Mouse (Mus musculus) lung, embryonic 16.5 days (tissue): ENCODE data around the gene Mylk4. TPM values are rescaled to one million over a fixed set of nuclear protein-coding genes. Genes with fewer than 3 reads are reported as not detected.
A peak's percentile ranks its signal among the peaks of the same experiment; 100 is the strongest.

ENCODE experiments used
- ATAC-seq: fragments of 200-750 bp; cut with Nextera tagmentation; 2 replicates; pipeline ENCODE4 v1.8.0; 2017; ENCODE audit warnings: low read depth, mild to moderate bottlenecking, moderate library complexity
- H3K27ac ChIP-seq: fragments of 300-500 bp; sonication (generic); 2 replicates; pipeline ENCODE4 v1.5.1; 2014; ENCODE audit warnings: mild to moderate bottlenecking, control low read depth, low read length
- H3K27me3 ChIP-seq: fragments of 300-500 bp; sonication (generic); 2 replicates; pipeline ENCODE4 v1.6.1; 2014; ENCODE audit warnings: low read depth, low read length, mixed read lengths; ENCODE audit not compliant: control insufficient read depth, insufficient read depth
- H3K36me3 ChIP-seq: fragments of 300-500 bp; sonication (generic); 2 replicates; pipeline ENCODE4 v1.6.1; 2014; ENCODE audit warnings: low read length; ENCODE audit not compliant: control insufficient read depth, insufficient read depth
- H3K4me1 ChIP-seq: fragments of 300-500 bp; sonication (generic); replicated peaks from 2 replicates; pipeline ENCODE4 v1.6.1; 2014; ENCODE audit warnings: low read length, mixed read lengths; ENCODE audit not compliant: control insufficient read depth, insufficient read depth
- H3K4me2 ChIP-seq: fragments of 300-500 bp; sonication (generic); 2 replicates; pipeline ENCODE4 v1.6.1; 2014; ENCODE audit warnings: low read depth, low read length, control low read depth
- H3K4me3 ChIP-seq: fragments of 300-500 bp; sonication (generic); 2 replicates; pipeline ENCODE4 v1.5.1; 2014; ENCODE audit warnings: mild to moderate bottlenecking, low read length, control low read depth
- H3K9ac ChIP-seq: fragments of 300-500 bp; sonication (generic); 2 replicates; pipeline ENCODE4 v1.6.1; 2014; ENCODE audit warnings: low read length, control low read depth
- H3K9me3 ChIP-seq: fragments of 300-500 bp; sonication (generic); 2 replicates; pipeline ENCODE4 v1.6.1; 2016; ENCODE audit warnings: low read length; ENCODE audit not compliant: control insufficient read depth
- WGBS: fragments of 180-500 bp; shearing (Covaris S2); extraction: QIAGEN DNeasy Blood & Tissue Kit; methylation state at CpG from one replicate; pipeline ENCODE4 v1.1.7; 2014; 5-methylcytosine and 5-hydroxymethylcytosine counted together
- polyA plus RNA-seq: library from polyadenylated mRNA; unstranded; fragments of >200 nt; fragmentation: Nextera tagmentation; extraction: Ambion mirVana; gene quantifications from 2 replicates; pipeline ENCODE4 v1.2.1, GENCODE M21; 2015

Mylk4 gene
- polyA plus RNA-seq, 1 experiment from 2014 or later: 0.26 TPM

- Histone ChIP-seq H3K27me3 (no peaks in the 10 kb centered on the region), H3K9me3 (no peaks in the 10 kb centered on the region), H3K4me3 (no peak overlapping the region), H3K9ac (no peak overlapping the region), H3K36me3 (no peaks in the 10 kb centered on the region), H3K27ac (no peak overlapping the region), H3K4me1 (no peaks in the 10 kb centered on the region), H3K4me2 (no peak overlapping the region)
- WGBS: 40% methylated on average over 7 of the region's 7 CpGs
- no peak for ATAC-seq
Observed at GRCm38 (mm10) chr13:32741161-32741560, 42.6 kb downstream of the Mylk4 start.

- no peak overlapping the region for H3K4me2 ChIP-seq
- H3K27me3 ChIP-seq: no peaks in the 10 kb centered on the region; the same call in 1 of the 2 replicates
- no peaks in the 10 kb centered on the region for H3K4me1 ChIP-seq
- ATAC-seq: no peak
- no peak overlapping the region for H3K4me3 ChIP-seq
- no peaks in the 10 kb centered on the region for H3K36me3 ChIP-seq
- H3K27ac ChIP-seq: no peak overlapping the region
- H3K9ac ChIP-seq: no peak overlapping the region
- H3K9me3 ChIP-seq: no peaks in the 10 kb centered on the region
Observed at GRCm38 (mm10) chr13:32731283-32731682, 52.5 kb downstream of the Mylk4 start.

- Histone ChIP-seq H3K9ac (no peak overlapping the region), H3K27ac (no peak overlapping the region), H3K4me2 (no peak overlapping the region), H3K9me3 (no peaks in the 10 kb centered on the region), H3K36me3 (no peaks in the 10 kb centered on the region), H3K4me1 (no peaks in the 10 kb centered on the region), H3K27me3 (no peaks in the 10 kb centered on the region), H3K4me3 (no peak overlapping the region)
- no peak for ATAC-seq
- 73% methylated on average over 5 of the region's 5 CpGs for WGBS
Observed at GRCm38 (mm10) chr13:32724606-32725005, 59.1 kb downstream of the Mylk4 start.

- H3K4me3 ChIP-seq: no peak overlapping the region
- H3K27ac ChIP-seq: no peak overlapping the region
- 82% methylated on average over 4 of the region's 4 CpGs for WGBS
- no peaks in the 10 kb centered on the region for H3K27me3 ChIP-seq
- H3K4me1 ChIP-seq: no peaks in the 10 kb centered on the region
- H3K4me2 ChIP-seq: no peak overlapping the region
- no peak overlapping the region for H3K9ac ChIP-seq
- no peaks in the 10 kb centered on the region for H3K36me3 ChIP-seq
- H3K9me3 ChIP-seq: no peaks in the 10 kb centered on the region
- ATAC-seq: no peak
Observed at GRCm38 (mm10) chr13:32721717-32722116, 62.0 kb downstream of the Mylk4 start.

GRCm38 (mm10) chr13:32719284-32719683, 64.5 kb downstream of the Mylk4 start:
- H3K27ac ChIP-seq: no peak overlapping the region
- no peak for ATAC-seq
- 45% methylated on average over 3 of the region's 3 CpGs for WGBS

GRCm38 (mm10) chr13:32717709-32718108, 66.0 kb downstream of the Mylk4 start:
- no peaks in the 10 kb centered on the region for H3K4me1 ChIP-seq
- no peaks in the 10 kb centered on the region for H3K27me3 ChIP-seq
- WGBS: 74% methylated on average over 5 of the region's 5 CpGs
- no peaks in the 10 kb centered on the region for H3K9me3 ChIP-seq
- H3K4me2 ChIP-seq: no peak overlapping the region
- H3K36me3 ChIP-seq: no peaks in the 10 kb centered on the region
- no peak overlapping the region for H3K27ac ChIP-seq
- no peak overlapping the region for H3K4me3 ChIP-seq
- H3K9ac ChIP-seq: no peak overlapping the region
- no peak for ATAC-seq

More at GRCm38 (mm10) chr13:32719284-32719683, 64.5 kb downstream of the Mylk4 start:
- H3K4me3 ChIP-seq: no peak overlapping the region
- H3K4me2 ChIP-seq: no peak overlapping the region
- H3K36me3 ChIP-seq: no peaks in the 10 kb centered on the region
- no peaks in the 10 kb centered on the region for H3K9me3 ChIP-seq
- no peaks in the 10 kb centered on the region for H3K4me1 ChIP-seq
- no peak overlapping the region for H3K9ac ChIP-seq
- no peaks in the 10 kb centered on the region for H3K27me3 ChIP-seq

- Histone ChIP-seq H3K4me1 (no peaks in the 10 kb centered on the region), H3K4me3 (no peak overlapping the region), H3K9ac (no peak overlapping the region), H3K9me3 (no peaks in the 10 kb centered on the region), H3K4me2 (no peak overlapping the region), H3K27me3 (no peaks in the 10 kb centered on the region), H3K36me3 (no peaks in the 10 kb centered on the region), H3K27ac (no peak overlapping the region)
- ATAC-seq: no peak
- WGBS: 79% methylated on average over 3 of the region's 3 CpGs
Observed at GRCm38 (mm10) chr13:32712568-32712967, 71.2 kb downstream of the Mylk4 start.

GRCm38 (mm10) chr13:32707894-32708293, 75.9 kb downstream of the Mylk4 start:
- H3K4me2 ChIP-seq: no peak overlapping the region
- peak; percentile 51 for ATAC-seq
- WGBS: 58% methylated on average over 2 of the region's 2 CpGs

GRCm38 (mm10) chr13:32706651-32707288, 77.0 kb downstream of the Mylk4 start:
- Histone ChIP-seq H3K27ac (no peak overlapping the region), H3K27me3 (no peaks in the 10 kb centered on the region), H3K9me3 (no peaks in the 10 kb centered on the region), H3K36me3 (no peaks in the 10 kb centered on the region), H3K4me3 (no peak overlapping the region), H3K9ac (no peak overlapping the region), H3K4me2 (no peak overlapping the region), H3K4me1 (peaks cover 4% of the 10 kb centered on the region; the same call in 1 of the 2 replicates)
- WGBS: 41% methylated on average over 10 of the region's 10 CpGs
- peak; percentile 47; the same call in 1 of the 2 replicates for ATAC-seq

More at GRCm38 (mm10) chr13:32707894-32708293, 75.9 kb downstream of the Mylk4 start:
- Histone ChIP-seq H3K9ac (no peak overlapping the region), H3K27ac (no peak overlapping the region), H3K36me3 (no peaks in the 10 kb centered on the region), H3K9me3 (no peaks in the 10 kb centered on the region), H3K4me3 (no peak overlapping the region), H3K27me3 (no peaks in the 10 kb centered on the region), H3K4me1 (peaks cover 4% of the 10 kb centered on the region; the same call in 1 of the 2 replicates)
